Mouse (Mus musculus) adrenal gland, adult 18-20 months (tissue): Measurements from ENCODE around the gene Ccdc191. TPM values are rescaled to one million over a fixed set of nuclear protein-coding genes. Genes with fewer than 3 reads are reported as not detected.

Experiments
- DNase-seq, 2 experiments: peaks; one replicate each; pipeline ENCODE4 v3.0.0; 2021 to 2022; ENCODE audit warnings: low spot score in 2 of 2
- microRNA-seq, 2 experiments: library from miRNA; unstranded; fragments of <30 nt; microRNA quantifications; one replicate each; pipeline ENCODE4 v1.2.0; 2021; ENCODE audit warnings: borderline number of aligned reads in 2 of 2
- total RNA-seq, 2 experiments: library from RNA; stranded (reverse); gene quantifications; 1 replicate in 1 of 2; 2 replicates in 1 of 2; pipeline ENCODE4 v1.2.3; 2021

Ccdc191 gene
- total RNA-seq, 2 experiments from 2014 or later: 5.3 to 5.5 TPM

- DNase-seq: peak; percentile 37 to 46
These were observed 89.9 kb downstream of the Ccdc191 start, which contains the start of gene Zdhhc23 for GRCm38 (mm10) chr16:43979328-43980109. TSS of gene Zdhhc23 (minus strand) at chr16:43979791.

- no peak for DNase-seq
These were observed 90.6 kb downstream of the Ccdc191 start for GRCm38 (mm10) chr16:43980110-43980609.

GRCm38 (mm10) chr16:43986299-43986698, 96.7 kb downstream of the Ccdc191 start:
- no peak for DNase-seq

- DNase-seq: no peak
These were observed 105.0 kb downstream of the Ccdc191 start for GRCm38 (mm10) chr16:43994623-43995022.

- no peak for DNase-seq
These were observed 109.5 kb downstream of the Ccdc191 start for GRCm38 (mm10) chr16:43999111-43999510.

GRCm38 (mm10) chr16:43999541-43999940, 109.9 kb downstream of the Ccdc191 start:
- no peak for DNase-seq

DNA sequence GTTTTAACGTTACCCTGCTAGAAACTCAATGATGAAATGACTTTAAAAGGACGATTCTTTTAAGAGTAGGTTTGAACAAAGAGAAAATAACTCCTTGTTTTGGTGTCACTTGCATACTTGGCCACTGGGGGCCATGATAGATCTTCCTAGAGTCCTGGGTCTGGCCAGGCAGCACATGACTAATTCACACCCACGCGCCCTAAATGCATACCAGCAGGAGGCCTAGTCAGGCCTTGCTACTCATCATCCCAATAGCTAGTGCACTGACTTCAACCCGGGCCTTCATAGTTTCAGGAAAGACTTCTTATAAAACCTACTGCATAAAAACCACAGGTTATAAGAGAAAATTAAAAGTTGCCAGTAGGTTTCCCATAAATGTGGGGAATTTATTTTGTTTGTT, 112.5 kb downstream of the Ccdc191 start:
- no peak for DNase-seq

- no peak for DNase-seq
These were observed 121.4 kb downstream of the Ccdc191 start for GRCm38 (mm10) chr16:44011010-44011409.

Small RNAs within 50 kb of the gene (microRNA-seq; reads per million reads assigned to microRNA genes)
- gene Mir3470b: 0 reads per million in 2 experiments

Other genes with a start within 250 kb of the Ccdc191 start
- under 1 TPM in 1 of 2 experiments, not detected in 1; 0.45 TPM for gene Tigit, start 225.7 kb upstream of the Ccdc191 start, total RNA-seq
- gene Drd3, start 135.8 kb upstream of the Ccdc191 start, total RNA-seq: not detected
- 10 to 100 TPM; 34.7 to 35.0 TPM for gene Qtrt2, start 37.0 kb downstream of the Ccdc191 start, total RNA-seq
- under 1 TPM; 0.93 to 0.96 TPM for gene Zdhhc23, start 90.0 kb downstream of the Ccdc191 start, total RNA-seq
- 1 to 10 TPM; 1.0 to 2.0 TPM for gene Gramd1c, start 173.5 kb downstream of the Ccdc191 start, total RNA-seq
- gene Atp6v1a, start 249.9 kb downstream of the Ccdc191 start, total RNA-seq: 100 to 1,000 TPM; 133 to 162 TPM